Comparison of ENCODE assay signal across 9 mouse cellular contexts in the genomic region with DNA sequence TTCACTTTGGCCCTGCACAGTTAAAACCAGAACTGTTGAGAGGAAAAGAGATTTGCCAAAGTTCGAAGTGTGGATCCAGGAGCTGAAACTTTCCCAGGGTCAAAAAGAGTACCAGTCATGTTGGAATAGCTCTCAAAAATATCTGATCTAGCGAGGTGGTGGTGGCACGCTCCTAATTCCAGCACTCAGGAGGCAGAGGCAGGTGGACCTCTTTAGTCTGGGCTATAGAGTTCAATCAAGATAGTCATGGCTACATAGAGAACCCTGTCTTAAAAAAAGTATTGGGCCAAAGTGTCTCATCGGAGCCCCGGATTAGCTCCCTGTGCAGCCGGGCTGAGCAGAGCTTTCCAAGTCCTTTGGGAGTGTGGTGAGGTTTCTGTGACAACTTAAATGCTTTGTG. TPM values are rescaled to one million over a fixed set of nuclear protein-coding genes. Genes with fewer than 3 reads are reported as not detected.
A peak's percentile ranks its signal among the peaks of the same experiment; 100 is the strongest.
DNase-seq lines count a peak whose midpoint lies in the region; ATAC-seq and TF ChIP-seq lines count a peak whose summit lies in the region.
"Had no signal": no experiment of that assay in that cellular context is flagged by ENCODE, and none has a peak within 500 bp of the region (broad histone marks: within the 10 kb centered on the region; RNA-seq: fewer than 3 reads in every experiment).

No protein-coding gene starts in this region.

- H3K9ac ChIP-seq in lung, embryonic 14.5 days, result peak overlapping the region; percentile 88; the same call in 1 of the 2 replicates
- H3K9ac ChIP-seq in intestine, postnatal 0 days (ENCODE audit: low read depth, low read length), result peak overlapping the region; percentile 88; the same call in 1 of the 2 replicates
- peak overlapping the region; percentile 95 for H3K9ac ChIP-seq in neural tube, embryonic 13.5 days

- peaks cover 9% of the 10 kb centered on the region; the same call in 1 of the 2 replicates for H3K36me3 ChIP-seq in lung, embryonic 14.5 days (ENCODE audit: insufficient read depth)
- H3K36me3 ChIP-seq in intestine, postnatal 0 days (ENCODE audit: control insufficient read depth, insufficient read depth), result no peaks in the 10 kb centered on the region
- no peaks in the 10 kb centered on the region for H3K36me3 ChIP-seq in neural tube, embryonic 13.5 days

- peaks cover 15% of the 10 kb centered on the region for H3K4me1 ChIP-seq in lung, embryonic 14.5 days (ENCODE audit: insufficient read depth)
- peaks cover 15% of the 10 kb centered on the region for H3K4me1 ChIP-seq in embryonic fibroblast, embryonic 13.5 days (ENCODE audit: control insufficient read depth, insufficient read depth, low read length)
- H3K4me1 ChIP-seq in intestine, postnatal 0 days (replicated peaks; ENCODE audit: control insufficient read depth, insufficient read depth, low read length), result peaks cover 17% of the 10 kb centered on the region; the same call in 1 of the 2 replicates
- H3K4me1 ChIP-seq in neural tube, embryonic 13.5 days (replicated peaks), result peaks cover 59% of the 10 kb centered on the region

- H3K27ac ChIP-seq in lung, embryonic 14.5 days (ENCODE audit: low read depth), result no peak overlapping the region
- H3K27ac ChIP-seq in embryonic fibroblast, embryonic 13.5 days (ENCODE audit: insufficient read depth, low read length), result no peak overlapping the region
- H3K27ac ChIP-seq in intestine, postnatal 0 days (ENCODE audit: low read depth, low read length), result no peak overlapping the region
- H3K27ac ChIP-seq in neural tube, embryonic 13.5 days (replicated peaks), result peak overlapping the region; percentile 99; the same call in 1 of the 2 replicates

- no peaks in the 10 kb centered on the region for H3K27me3 ChIP-seq in lung, embryonic 14.5 days (ENCODE audit: insufficient read depth, low read length)
- no peaks in the 10 kb centered on the region for H3K27me3 ChIP-seq in intestine, postnatal 0 days (replicated peaks; ENCODE audit: control insufficient read depth, insufficient read depth, low read length)
- no peaks in the 10 kb centered on the region for H3K27me3 ChIP-seq in neural tube, embryonic 13.5 days

- H3K4me3 ChIP-seq in lung, embryonic 14.5 days (ENCODE audit: low read depth, low read length), result peak overlapping the region; percentile 91
- H3K4me3 ChIP-seq in embryonic fibroblast, embryonic 13.5 days (ENCODE audit: insufficient read depth, low read length), result peak overlapping the region; percentile 62
- peak overlapping the region; percentile 87 for H3K4me3 ChIP-seq in intestine, postnatal 0 days (ENCODE audit: low read depth, low read length)
- peak overlapping the region; percentile 88 for H3K4me3 ChIP-seq in neural tube, embryonic 13.5 days

- H3K4me2 ChIP-seq in lung, embryonic 14.5 days, result peak overlapping the region; percentile 77
- H3K4me2 ChIP-seq in intestine, postnatal 0 days (replicated peaks; ENCODE audit: low read depth), result peak overlapping the region; percentile 84
- peak overlapping the region; percentile 91 for H3K4me2 ChIP-seq in neural tube, embryonic 13.5 days

- no peak for TF ChIP-seq CTCF in lung, embryonic 14.5 days (IDR thresholded peaks at IDR 0.05; ENCODE audit: low read depth)
- TF ChIP-seq CTCF in embryonic fibroblast, embryonic 13.5 days (IDR thresholded peaks at IDR 0.05; ENCODE audit: borderline replicate concordance, insufficient read depth, low read length), result no peak
- TF ChIP-seq CTCF in intestine, postnatal 0 days (IDR thresholded peaks at IDR 0.05; ENCODE audit: low read depth), result no peak

- ATAC-seq in lung, embryonic 14.5 days (ENCODE audit: insufficient read depth), result no peak
- ATAC-seq in intestine, postnatal 0 days, result no peak
- ATAC-seq in neural tube, embryonic 13.5 days (ENCODE audit: low read depth), result no peak

- DNase-seq in lung, embryonic 14.5 days, result no peak
- no peak for DNase-seq in lung, adult 18-20 months
- no peak for DNase-seq in adrenal gland, postnatal 10 days
- no peak for DNase-seq in urinary bladder, postnatal 25 days (ENCODE audit: low spot score)
- DNase-seq in yolk sac, embryonic 10.5 days (ENCODE audit: low spot score), result no peak
- DNase-seq: gastrocnemius, postnatal 10 days had no signal

- TF ChIP-seq POLR2A in embryonic fibroblast, embryonic 13.5 days (IDR thresholded peaks at IDR 0.05; ENCODE audit: low read depth, low read length), result no peak

- H3K9me3 ChIP-seq in lung, embryonic 14.5 days (ENCODE audit: low read depth, low read length), result no peaks in the 10 kb centered on the region
- H3K9me3 ChIP-seq in intestine, postnatal 0 days (ENCODE audit: control insufficient read depth), result no peaks in the 10 kb centered on the region
- H3K9me3 ChIP-seq in neural tube, embryonic 13.5 days, result no peaks in the 10 kb centered on the region

- WGBS in lung, embryonic 14.5 days, result 64% methylated on average over 6 of the region's 6 CpGs
- 70% methylated on average over 6 of the region's 6 CpGs for WGBS in intestine, postnatal 0 days
- 69% methylated on average over 6 of the region's 6 CpGs for WGBS in neural tube, embryonic 13.5 days

RNA-seq across cellular contexts. Expression of a gene that starts 1.7 kb away (rescaled TPM):
- polyA plus RNA-seq in lung, embryonic 14.5 days (2014; fragmentation: Nextera tagmentation; extraction: Ambion mirVana), result 53.3 and 54.1 TPM in 2 replicates
- 16.6 and 18.9 TPM in 2 replicates for polyA plus RNA-seq in embryonic fibroblast, embryonic 13.5 days (2011; ENCODE audit: insufficient read length, low read depth, missing spikeins)
- polyA plus RNA-seq in intestine, postnatal 0 days (2015; fragmentation: Nextera tagmentation; extraction: Ambion mirVana), result 10.3 and 11.2 TPM in 2 replicates
- polyA plus RNA-seq in neural tube, embryonic 13.5 days (2015; fragmentation: Nextera tagmentation; extraction: Ambion mirVana), result 48.0 and 52.6 TPM in 2 replicates
- total RNA-seq in adrenal gland, postnatal 10 days (2021), result 10 to 100 TPM; 15.4 to 21.8 TPM

RNA-seq across cellular contexts. Expression of a gene that starts 46.4 kb away (rescaled TPM):
- 238 and 257 TPM in 2 replicates for polyA plus RNA-seq in lung, embryonic 14.5 days (2014; fragmentation: Nextera tagmentation; extraction: Ambion mirVana)
- polyA plus RNA-seq in embryonic fibroblast, embryonic 13.5 days (2011; ENCODE audit: insufficient read length, low read depth, missing spikeins), result 140 and 141 TPM in 2 replicates
- 534 and 558 TPM in 2 replicates for polyA plus RNA-seq in intestine, postnatal 0 days (2015; fragmentation: Nextera tagmentation; extraction: Ambion mirVana)
- polyA plus RNA-seq in neural tube, embryonic 13.5 days (2015; fragmentation: Nextera tagmentation; extraction: Ambion mirVana), result 405 and 454 TPM in 2 replicates
- 100 to 1,000 TPM; 637 to 664 TPM for total RNA-seq in adrenal gland, postnatal 10 days (2021)

RNA-seq across cellular contexts. Expression of a gene that starts 46.5 kb away (rescaled TPM):
- 40.5 and 46.3 TPM in 2 replicates for polyA plus RNA-seq in lung, embryonic 14.5 days (2014; fragmentation: Nextera tagmentation; extraction: Ambion mirVana)
- polyA plus RNA-seq in embryonic fibroblast, embryonic 13.5 days (2011; ENCODE audit: insufficient read length, low read depth, missing spikeins), result 18.9 and 19.7 TPM in 2 replicates
- polyA plus RNA-seq in intestine, postnatal 0 days (2015; fragmentation: Nextera tagmentation; extraction: Ambion mirVana), result 11.7 and 12.5 TPM in 2 replicates
- polyA plus RNA-seq in neural tube, embryonic 13.5 days (2015; fragmentation: Nextera tagmentation; extraction: Ambion mirVana), result 31.7 and 32.1 TPM in 2 replicates
- 10 to 100 TPM; 22.9 to 28.0 TPM for total RNA-seq in adrenal gland, postnatal 10 days (2021)
